Mouse (Mus musculus) heart, adult 2 months (tissue): ENCODE measurements at regions not wholly inside any gene's neighbourhood (a gene's known extent, or its start where the extent isn't known, plus 50 kb on each side); places are given as distances from the start of the nearest gene placed in this dataset.

Experiments used
- CTCF ChIP-seq: fragments of 200-600 bp; IDR thresholded peaks from 2 replicates; pipeline ENCODE4 v1.8.1; 2022; ENCODE audit warnings: antibody characterized with exemption, mild to moderate bottlenecking, moderate library complexity
- POLR2A ChIP-seq: fragments of 200-500 bp; IDR thresholded peaks from 2 replicates; pipeline ENCODE4 v1.6.1; 2011; ENCODE audit warnings: mild to moderate bottlenecking, low read depth, low read length, control low read depth; ENCODE audit not compliant: insufficient read depth

- TF ChIP-seq CTCF, result no peak
- no peak for TF ChIP-seq POLR2A
These were observed 247.9 kb downstream of the Plk2 start for GRCm38 (mm10) chr13:110642792-110643191.
